Comparison of ENCODE assay signal across 7 mouse cellular contexts in genomic region chr11:53891505-53892451, GRCm38 (mm10). TPM values are rescaled to one million over a fixed set of nuclear protein-coding genes. Genes with fewer than 3 reads are reported as not detected.
DNase-seq lines count a peak whose midpoint lies in the region; ATAC-seq lines count a peak whose summit lies in the region.

TSS of gene Slc22a5 (minus strand) at chr11:53891660.

- peak; percentile 99 for DNase-seq in adrenal gland, adult 8-10 months
- DNase-seq in embryo, embryonic 9.5 days (ENCODE audit: extremely low spot score): peak; percentile 99
- DNase-seq in gastrocnemius, postnatal 4 days (ENCODE audit: low spot score in 2 of 2): peak; percentile 94 to 99
- DNase-seq in left cerebral cortex, postnatal 36 days (ENCODE audit: low spot score in 2 of 2): peak; percentile 97
- DNase-seq in midbrain, embryonic 11.5 days (ENCODE audit: low spot score, missing footprints): peak; percentile 99
- DNase-seq in skeletal muscle tissue, adult 2 months (ENCODE audit: low read depth, low spot score): peak; percentile 99

- H3K36me3 ChIP-seq in intestine, embryonic 16.5 days (ENCODE audit: control insufficient read depth, insufficient read depth, low read length): no peaks in the 10 kb centered on the region
- no peaks in the 10 kb centered on the region for H3K36me3 ChIP-seq in midbrain, embryonic 11.5 days (ENCODE audit: control insufficient read depth, insufficient read depth, low read length)

- no peaks in the 10 kb centered on the region for H3K9me3 ChIP-seq in intestine, embryonic 16.5 days (ENCODE audit: control insufficient read depth, low read length)
- H3K9me3 ChIP-seq in midbrain, embryonic 11.5 days (ENCODE audit: control insufficient read depth, low read length): no peaks in the 10 kb centered on the region

- peak within 1 kb of the TSS; percentile 69 for H3K4me3 ChIP-seq in intestine, embryonic 16.5 days (ENCODE audit: low read length)
- H3K4me3 ChIP-seq in midbrain, embryonic 11.5 days (ENCODE audit: low read depth, low read length): peak within 1 kb of the TSS; percentile 50

- peak; percentile 99 for ATAC-seq in intestine, embryonic 16.5 days
- ATAC-seq in midbrain, embryonic 11.5 days (ENCODE audit: low FRiP score): peak; percentile 98

- H3K4me1 ChIP-seq in intestine, embryonic 16.5 days (ENCODE audit: control insufficient read depth, insufficient read depth, low read length): peaks cover 16% of the 10 kb centered on the region
- no peaks in the 10 kb centered on the region for H3K4me1 ChIP-seq in midbrain, embryonic 11.5 days (ENCODE audit: control insufficient read depth, insufficient read depth, low read length)

- WGBS in intestine, embryonic 16.5 days: 5% methylated on average over 57 of the region's 63 CpGs
- 4% methylated on average over 61 of the region's 63 CpGs for WGBS in midbrain, embryonic 11.5 days

- peak within 1 kb of the TSS; percentile 78 for H3K9ac ChIP-seq in intestine, embryonic 16.5 days (ENCODE audit: low read depth, low read length)
- peak within 1 kb of the TSS; percentile 67 for H3K9ac ChIP-seq in midbrain, embryonic 11.5 days (ENCODE audit: low read length)

- intact Hi-C loops in left cerebral cortex, postnatal 36 days (cut with DNase I): no loop called here

- H3K27ac ChIP-seq in intestine, embryonic 16.5 days (ENCODE audit: low read length): peak within 1 kb of the TSS; percentile 79
- H3K27ac ChIP-seq in midbrain, embryonic 11.5 days (ENCODE audit: low read depth, low read length): no peak within 1 kb of the TSS

- peak within 1 kb of the TSS; percentile 88 for H3K4me2 ChIP-seq in intestine, embryonic 16.5 days (ENCODE audit: low read depth, low read length)
- peak within 1 kb of the TSS; percentile 81 for H3K4me2 ChIP-seq in midbrain, embryonic 11.5 days

- H3K27me3 ChIP-seq in intestine, embryonic 16.5 days (replicated peaks; ENCODE audit: control insufficient read depth, insufficient read depth, low read length): no peaks in the 10 kb centered on the region
- H3K27me3 ChIP-seq in midbrain, embryonic 11.5 days (ENCODE audit: control insufficient read depth, insufficient read depth, low read length): no peaks in the 10 kb centered on the region

RNA-seq across cellular contexts. Expression of gene Slc22a5, which starts in this region (rescaled TPM):
- total RNA-seq in adrenal gland, adult 8-10 months (2022): 10 to 100 TPM; 36.9 to 47.9 (median 43.8) TPM
- 1 to 10 TPM; 8.6 to 8.8 TPM for total RNA-seq in gastrocnemius, postnatal 4 days (2021)
- 13.7 and 18.1 TPM in 2 replicates for polyA plus RNA-seq in intestine, embryonic 16.5 days (2015; fragmentation: Nextera tagmentation; extraction: Ambion mirVana)
- 10 to 100 TPM in 1 of 2 experiments, 1 to 10 TPM in 1; 7.8 to 13.1 TPM for total RNA-seq in left cerebral cortex, postnatal 36 days (2021)
- polyA plus RNA-seq in midbrain, embryonic 11.5 days (2014; fragmentation: Nextera tagmentation; extraction: Ambion mirVana): 7.9 and 8.1 TPM in 2 replicates
